ENCODE assay signal across 8 mouse cellular contexts in genomic region chr11:82871031-82871446, GRCm38 (mm10). TPM values are rescaled to one million over a fixed set of nuclear protein-coding genes. Genes with fewer than 3 reads are reported as not detected.
DNase-seq lines count a peak whose midpoint lies in the region; ATAC-seq and TF ChIP-seq lines count a peak whose summit lies in the region.

TSS of gene Rffl (minus strand) at chr11:82871210.

- WGBS in forebrain, embryonic 10.5 days: under 1% methylated on average over 43 of the region's 43 CpGs
- 1% methylated on average over 43 of the region's 43 CpGs for WGBS in heart, embryonic 15.5 days
- WGBS in liver, embryonic 14.5 days (ENCODE audit: insufficient replicate concordance): under 1% methylated on average over 43 of the region's 43 CpGs
- under 1% methylated on average over 28 of the region's 43 CpGs for WGBS in neural tube, embryonic 11.5 days
- under 1% methylated on average over 34 of the region's 43 CpGs for WGBS in stomach, postnatal 0 days

- peaks cover 8% of the 10 kb centered on the region; the same call in 1 of the 2 replicates for H3K27me3 ChIP-seq in forebrain, embryonic 10.5 days (ENCODE audit: poor library complexity, severe bottlenecking)
- no peaks in the 10 kb centered on the region for H3K27me3 ChIP-seq in heart, embryonic 15.5 days
- H3K27me3 ChIP-seq in liver, embryonic 14.5 days (ENCODE audit: control insufficient read depth, insufficient read depth, low read length): no peaks in the 10 kb centered on the region
- no peaks in the 10 kb centered on the region for H3K27me3 ChIP-seq in neural tube, embryonic 11.5 days (ENCODE audit: control insufficient read depth, insufficient read depth, low read length)
- H3K27me3 ChIP-seq in stomach, postnatal 0 days (ENCODE audit: control insufficient read depth, insufficient read depth, low read length): no peaks in the 10 kb centered on the region

- no peaks in the 10 kb centered on the region for H3K9me3 ChIP-seq in forebrain, embryonic 10.5 days
- no peaks in the 10 kb centered on the region for H3K9me3 ChIP-seq in heart, embryonic 15.5 days (replicated peaks)
- no peaks in the 10 kb centered on the region for H3K9me3 ChIP-seq in liver, embryonic 14.5 days (ENCODE audit: control insufficient read depth, low read length)
- no peaks in the 10 kb centered on the region for H3K9me3 ChIP-seq in neural tube, embryonic 11.5 days (ENCODE audit: control insufficient read depth, low read length)
- no peaks in the 10 kb centered on the region for H3K9me3 ChIP-seq in stomach, postnatal 0 days (ENCODE audit: control insufficient read depth, low read length)

- TF ChIP-seq CTCF in liver, embryonic 14.5 days (IDR thresholded peaks at IDR 0.05; ENCODE audit: low read depth): peak; percentile 93
- peak; percentile 89 for TF ChIP-seq CTCF in stomach, postnatal 0 days (IDR thresholded peaks at IDR 0.05; ENCODE audit: low read depth)

- H3K4me2 ChIP-seq in heart, embryonic 15.5 days: peak within 1 kb of the TSS; percentile 91
- peak within 1 kb of the TSS; percentile 80 for H3K4me2 ChIP-seq in liver, embryonic 14.5 days (ENCODE audit: low read depth)
- peak within 1 kb of the TSS; percentile 89 for H3K4me2 ChIP-seq in neural tube, embryonic 11.5 days (ENCODE audit: low read depth)
- H3K4me2 ChIP-seq in stomach, postnatal 0 days (replicated peaks; ENCODE audit: low read depth): peak within 1 kb of the TSS; percentile 77

- peak within 1 kb of the TSS; percentile 85 for H3K9ac ChIP-seq in heart, embryonic 15.5 days
- peak within 1 kb of the TSS; percentile 96 for H3K9ac ChIP-seq in liver, embryonic 14.5 days (replicated peaks)
- peak within 1 kb of the TSS; percentile 70 for H3K9ac ChIP-seq in neural tube, embryonic 11.5 days (ENCODE audit: low read length)
- peak within 1 kb of the TSS; percentile 91 for H3K9ac ChIP-seq in stomach, postnatal 0 days (ENCODE audit: low read length)

- peaks cover 27% of the 10 kb centered on the region for H3K4me1 ChIP-seq in forebrain, embryonic 10.5 days
- H3K4me1 ChIP-seq in heart, embryonic 15.5 days (replicated peaks): peaks cover 16% of the 10 kb centered on the region
- H3K4me1 ChIP-seq in liver, embryonic 14.5 days (replicated peaks; ENCODE audit: control insufficient read depth in 2 of 2, insufficient read depth in 2 of 2, low read length in 1 of 2): peaks cover 32 to 38% of the 10 kb centered on the region in 2 experiments
- no peaks in the 10 kb centered on the region for H3K4me1 ChIP-seq in neural tube, embryonic 11.5 days (ENCODE audit: control insufficient read depth, insufficient read depth, low read length)
- H3K4me1 ChIP-seq in stomach, postnatal 0 days (replicated peaks; ENCODE audit: control insufficient read depth, insufficient read depth): no peaks in the 10 kb centered on the region

- H3K36me3 ChIP-seq in forebrain, embryonic 10.5 days (replicated peaks): no peaks in the 10 kb centered on the region
- no peaks in the 10 kb centered on the region for H3K36me3 ChIP-seq in heart, embryonic 15.5 days
- H3K36me3 ChIP-seq in liver, embryonic 14.5 days (replicated peaks; ENCODE audit: control insufficient read depth, insufficient read depth, low read depth): no peaks in the 10 kb centered on the region
- no peaks in the 10 kb centered on the region for H3K36me3 ChIP-seq in neural tube, embryonic 11.5 days (ENCODE audit: control insufficient read depth, insufficient read depth, low read length)
- H3K36me3 ChIP-seq in stomach, postnatal 0 days (ENCODE audit: control insufficient read depth, insufficient read depth, low read length): no peaks in the 10 kb centered on the region

- peak; percentile 93 for DNase-seq in c-Kit-negative CD71-positive TER-119-positive erythroid progenitor cells, embryonic 14.5 days (ENCODE audit: low read depth, low spot score)
- DNase-seq in forebrain, embryonic 10.5 days (ENCODE audit: extremely low spot score, low spot score): peak; percentile 89
- DNase-seq in kidney, postnatal 25 days: peak; percentile 96 to 99
- peak; percentile 87 to 89 (median 89) for DNase-seq in liver, embryonic 14.5 days (ENCODE audit: low read depth in 3 of 3, low spot score in 3 of 3)
- peak; percentile 94 for DNase-seq in neural tube, embryonic 11.5 days (ENCODE audit: low spot score)
- peak; percentile 97 for DNase-seq in stomach, postnatal 0 days (ENCODE audit: low spot score)

- H3K27ac ChIP-seq in forebrain, embryonic 10.5 days: peak within 1 kb of the TSS; percentile 87
- H3K27ac ChIP-seq in heart, embryonic 15.5 days: peak within 1 kb of the TSS; percentile 69
- peak within 1 kb of the TSS; percentile 90 for H3K27ac ChIP-seq in liver, embryonic 14.5 days
- H3K27ac ChIP-seq in neural tube, embryonic 11.5 days (ENCODE audit: low read depth, low read length): peak within 1 kb of the TSS; percentile 50; the same call in 1 of the 2 replicates
- peak within 1 kb of the TSS; percentile 92 for H3K27ac ChIP-seq in stomach, postnatal 0 days (replicated peaks)

- peak within 1 kb of the TSS; percentile 87 for H3K4me3 ChIP-seq in forebrain, embryonic 10.5 days
- peak within 1 kb of the TSS; percentile 99 for H3K4me3 ChIP-seq in heart, embryonic 15.5 days
- H3K4me3 ChIP-seq in liver, embryonic 14.5 days (ENCODE audit: insufficient read depth in 1 of 2, low read depth in 2 of 2, low read length in 2 of 2): peak within 1 kb of the TSS; percentile 84 to 87
- H3K4me3 ChIP-seq in neural tube, embryonic 11.5 days (ENCODE audit: low read depth, low read length): peak within 1 kb of the TSS; percentile 68
- H3K4me3 ChIP-seq in stomach, postnatal 0 days (ENCODE audit: low read depth, low read length): peak within 1 kb of the TSS; percentile 87

- ATAC-seq in CD4-positive, CD25-positive, alpha-beta regulatory T cell, adult 4 months: peak; percentile 84
- ATAC-seq in heart, embryonic 15.5 days (replicated peaks; ENCODE audit: insufficient number of reproducible peaks, insufficient read depth, low FRiP score, low read depth): peak; percentile 93
- ATAC-seq in liver, embryonic 14.5 days (ENCODE audit: insufficient read depth): peak; percentile 84
- peak; percentile 94 for ATAC-seq in neural tube, embryonic 11.5 days (ENCODE audit: insufficient read depth, low FRiP score, low TSS enrichment)
- peak; percentile 97 for ATAC-seq in stomach, postnatal 0 days (ENCODE audit: low FRiP score, low TSS enrichment)

- 0 out of 2 replicates have a peak, but pooled peaks have one; percentile 26 for TF ChIP-seq EP300 in liver, embryonic 14.5 days (IDR thresholded peaks at IDR 0.05; ENCODE audit: low read depth)
- no peak for TF ChIP-seq EP300 in stomach, postnatal 0 days (optimal IDR thresholded peaks at IDR 0.05)

RNA-seq across cellular contexts. Expression of gene Rffl, which starts in this region (rescaled TPM):
- 10 to 100 TPM in 1 of 2 experiments, 1 to 10 TPM in 1; 8.6 to 10.2 TPM for polyA plus RNA-seq in CD4-positive, CD25-positive, alpha-beta regulatory T cell, adult 4 months (2017; shearing (Covaris generic))
- polyA plus RNA-seq in forebrain, embryonic 10.5 days (2016; fragmentation: Nextera tagmentation; extraction: Ambion mirVana): 8.8 and 9.5 TPM in 2 replicates
- 3.8 and 6.5 TPM in 2 replicates for polyA plus RNA-seq in heart, embryonic 15.5 days (2015; fragmentation: Nextera tagmentation; extraction: Ambion mirVana)
- 12.6 and 12.9 TPM in 2 replicates for polyA plus RNA-seq in liver, embryonic 14.5 days (2012; rRNA removed)
- 19.0 and 20.6 TPM in 2 replicates for polyA plus RNA-seq in liver, embryonic 14.5 days (2014; fragmentation: Nextera tagmentation; extraction: Ambion mirVana)
- polyA plus RNA-seq in neural tube, embryonic 11.5 days (2014; fragmentation: Nextera tagmentation; extraction: Ambion mirVana): 10.2 and 11.9 TPM in 2 replicates
- polyA plus RNA-seq in stomach, postnatal 0 days (2015; fragmentation: Nextera tagmentation; extraction: Ambion mirVana): 16.4 and 17.1 TPM in 2 replicates

Comparison
In these comparisons a context has a peak if more than half of its experiments do, and no peak if none do; other contexts are left out.
1. Peak in every context shown above with its lines: DNase-seq, ATAC-seq, H3K4me3 ChIP-seq and H3K27ac ChIP-seq.